Mouse (Mus musculus): ENCODE results near the gene Kif22. TPM values are rescaled to one million over a fixed set of nuclear protein-coding genes. Genes with fewer than 3 reads are reported as not detected.

Kif22 gene
- polyA plus RNA-seq, 2 experiments: 60.1 to 101 TPM

DNA sequence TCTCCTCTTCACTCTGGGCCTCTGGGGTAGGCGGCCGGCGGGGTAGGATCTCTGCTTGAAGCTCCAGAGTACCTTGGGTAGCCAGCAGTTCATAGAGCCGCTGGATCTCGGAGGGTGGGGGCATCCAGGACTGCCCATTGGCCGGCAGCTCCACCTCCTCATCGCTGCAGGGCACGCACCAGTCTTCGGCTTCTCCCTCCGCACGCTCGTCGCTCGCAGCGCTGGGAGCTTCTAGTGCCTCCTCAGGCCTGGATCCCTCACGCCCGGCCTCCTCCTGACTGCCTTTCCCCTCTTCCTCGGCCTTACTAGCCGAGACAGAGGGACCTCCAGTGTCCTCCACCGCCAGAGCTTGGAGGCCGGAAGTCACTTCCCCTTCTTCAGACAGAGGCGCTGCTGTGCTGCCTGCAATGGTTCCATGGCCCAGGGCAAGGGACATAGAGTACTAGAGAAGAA, 25.8 kb downstream of the Kif22 start:
- H3K4me1 ChIP-seq (replicated peaks; ENCODE audit: control insufficient read depth in 2 of 2, insufficient read depth in 2 of 2, low read length in 1 of 2): peaks cover 5 to 18% of the 10 kb centered on the region in 2 experiments; a peak in 3 of 4 replicates
- no peaks in the 10 kb centered on the region for H3K27me3 ChIP-seq (ENCODE audit: control insufficient read depth, insufficient read depth, low read length)
- H3K9me3 ChIP-seq (ENCODE audit: control insufficient read depth, low read length): no peaks in the 10 kb centered on the region
- H3K9ac ChIP-seq (replicated peaks): peak overlapping the region; percentile 83
- peak overlapping the region; percentile 80 to 93 for H3K4me3 ChIP-seq (ENCODE audit: insufficient read depth in 1 of 2, low read depth in 2 of 2, low read length in 2 of 2)
- H3K27ac ChIP-seq: peak overlapping the region; percentile 79
- WGBS (ENCODE audit: insufficient replicate concordance): under 1% methylated on average over 22 of the region's 22 CpGs
- peak overlapping the region; percentile 98 for H3K4me2 ChIP-seq (ENCODE audit: low read depth)
- TF ChIP-seq CTCF (IDR thresholded peaks at IDR 0.05; ENCODE audit: low read depth) (no peak), EP300 (IDR thresholded peaks at IDR 0.05; ENCODE audit: low read depth) (no peak)
- ATAC-seq (ENCODE audit: insufficient read depth) (peak; percentile 67), DNase-seq (ENCODE audit: low read depth in 3 of 3, low spot score in 3 of 3) (peak in 1 of 3 experiments; percentile 37)
- H3K36me3 ChIP-seq (replicated peaks; ENCODE audit: control insufficient read depth, insufficient read depth, low read depth): peaks cover 5% of the 10 kb centered on the region

DNA sequence TGATC, 26.0 kb downstream of the Kif22 start, which contains the start of gene Pagr1b:
Gene Pagr1b, minus strand, starts transcription at position 4 of the 5 bp plus-strand sequence.
- Histone ChIP-seq H3K36me3 (replicated peaks; ENCODE audit: control insufficient read depth, insufficient read depth, low read depth) (peaks cover 5% of the 10 kb centered on the region), H3K27me3 (ENCODE audit: control insufficient read depth, insufficient read depth, low read length) (no peaks in the 10 kb centered on the region), H3K27ac (peak within 1 kb of the TSS; percentile 79), H3K4me1 (replicated peaks; ENCODE audit: control insufficient read depth in 2 of 2, insufficient read depth in 2 of 2, low read length in 1 of 2) (peaks cover 5 to 15% of the 10 kb centered on the region in 2 experiments; a peak in 3 of 4 replicates), H3K9me3 (ENCODE audit: control insufficient read depth, low read length) (no peaks in the 10 kb centered on the region), H3K4me3 (ENCODE audit: insufficient read depth in 1 of 2, low read depth in 2 of 2, low read length in 2 of 2) (peak within 1 kb of the TSS; percentile 80 to 93), H3K4me2 (ENCODE audit: low read depth) (peak within 1 kb of the TSS; percentile 98), H3K9ac (replicated peaks) (peak within 1 kb of the TSS; percentile 83)
- TF ChIP-seq CTCF (IDR thresholded peaks at IDR 0.05; ENCODE audit: low read depth) (no peak), EP300 (IDR thresholded peaks at IDR 0.05; ENCODE audit: low read depth) (no peak)
- no peak for ATAC-seq (ENCODE audit: insufficient read depth)
- no peak for DNase-seq (ENCODE audit: low read depth in 3 of 3, low spot score in 3 of 3)

DNA sequence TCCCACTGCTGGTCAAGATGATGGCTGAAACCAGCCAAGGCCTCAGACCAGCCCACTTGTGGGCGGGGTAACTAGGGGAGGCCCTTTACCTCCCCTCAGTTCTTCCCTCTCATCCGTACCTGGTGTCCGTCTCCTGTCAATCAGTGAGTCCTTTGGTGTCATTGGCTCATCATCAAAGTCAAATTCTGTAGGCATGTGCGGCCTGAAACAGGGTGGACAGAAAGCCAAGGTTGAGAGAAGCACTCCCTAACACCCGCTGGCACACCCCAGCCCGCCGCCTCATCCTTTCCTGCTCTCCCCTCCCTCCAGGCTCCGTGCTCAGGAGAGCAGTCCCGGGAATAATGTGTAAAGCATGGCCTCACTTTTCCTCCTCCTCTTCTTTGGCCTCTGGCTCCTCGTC, 26.2 kb downstream of the Kif22 start:
- no peak for TF ChIP-seq CTCF (IDR thresholded peaks at IDR 0.05; ENCODE audit: low read depth)
- H3K4me2 ChIP-seq (ENCODE audit: low read depth): peak overlapping the region; percentile 98
- no peaks in the 10 kb centered on the region for H3K9me3 ChIP-seq (ENCODE audit: control insufficient read depth, low read length)
- WGBS (ENCODE audit: insufficient replicate concordance): 3% methylated on average over 10 of the region's 10 CpGs
- H3K36me3 ChIP-seq (replicated peaks; ENCODE audit: control insufficient read depth, insufficient read depth, low read depth): peaks cover 5% of the 10 kb centered on the region
- peaks cover 5 to 14% of the 10 kb centered on the region in 2 experiments; a peak in 3 of 4 replicates for H3K4me1 ChIP-seq (replicated peaks; ENCODE audit: control insufficient read depth in 2 of 2, insufficient read depth in 2 of 2, low read length in 1 of 2)
- H3K9ac ChIP-seq (replicated peaks): peak overlapping the region; percentile 83
- ATAC-seq (ENCODE audit: insufficient read depth) (peak; percentile 47), DNase-seq (ENCODE audit: low read depth in 3 of 3, low spot score in 3 of 3) (peak; percentile 56 to 65 (median 62))
- peak overlapping the region; percentile 80 to 93 for H3K4me3 ChIP-seq (ENCODE audit: insufficient read depth in 1 of 2, low read depth in 2 of 2, low read length in 2 of 2)
- H3K27ac ChIP-seq: peak overlapping the region; percentile 79
- no peaks in the 10 kb centered on the region for H3K27me3 ChIP-seq (ENCODE audit: control insufficient read depth, insufficient read depth, low read length)

DNA sequence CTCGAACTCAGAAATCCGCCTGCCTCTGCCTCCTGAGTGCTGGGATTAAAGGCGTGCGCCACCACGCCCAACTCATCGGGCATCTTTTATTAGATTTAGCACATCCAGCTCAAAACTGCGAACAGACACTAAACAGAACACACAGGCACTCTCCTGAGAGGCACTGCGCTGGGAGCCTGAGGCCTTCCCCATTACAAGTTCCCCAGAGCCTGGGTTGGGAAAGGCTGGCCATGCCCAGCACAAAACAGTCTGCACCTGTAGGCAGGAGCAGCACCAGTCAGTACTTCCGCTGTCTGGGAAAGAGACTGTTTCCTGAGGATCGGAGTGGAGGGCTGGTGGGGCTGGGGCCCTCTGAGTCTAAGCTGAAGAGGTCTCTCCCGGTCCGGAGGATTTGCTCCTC, 27.3 kb downstream of the Kif22 start:
- Histone ChIP-seq H3K27me3 (ENCODE audit: control insufficient read depth, insufficient read depth, low read length) (no peaks in the 10 kb centered on the region), H3K4me1 (replicated peaks; ENCODE audit: control insufficient read depth in 2 of 2, insufficient read depth in 2 of 2, low read length in 1 of 2) (peaks cover 5 to 14% of the 10 kb centered on the region in 2 experiments; a peak in 3 of 4 replicates), H3K27ac (no peak overlapping the region), H3K36me3 (replicated peaks; ENCODE audit: control insufficient read depth, insufficient read depth, low read depth) (peaks cover 5% of the 10 kb centered on the region), H3K9ac (replicated peaks) (no peak overlapping the region), H3K4me3 (ENCODE audit: insufficient read depth in 1 of 2, low read depth in 2 of 2, low read length in 2 of 2) (no peak overlapping the region), H3K4me2 (ENCODE audit: low read depth) (peak overlapping the region; percentile 75), H3K9me3 (ENCODE audit: control insufficient read depth, low read length) (no peaks in the 10 kb centered on the region)
- TF ChIP-seq CTCF (IDR thresholded peaks at IDR 0.05; ENCODE audit: low read depth) (no peak), EP300 (IDR thresholded peaks at IDR 0.05; ENCODE audit: low read depth) (no peak)
- 86% methylated on average over 12 of the region's 12 CpGs for WGBS (ENCODE audit: insufficient replicate concordance)
- no peak for ATAC-seq (ENCODE audit: insufficient read depth)
- DNase-seq (ENCODE audit: low read depth in 3 of 3, low spot score in 3 of 3): no peak

DNA sequence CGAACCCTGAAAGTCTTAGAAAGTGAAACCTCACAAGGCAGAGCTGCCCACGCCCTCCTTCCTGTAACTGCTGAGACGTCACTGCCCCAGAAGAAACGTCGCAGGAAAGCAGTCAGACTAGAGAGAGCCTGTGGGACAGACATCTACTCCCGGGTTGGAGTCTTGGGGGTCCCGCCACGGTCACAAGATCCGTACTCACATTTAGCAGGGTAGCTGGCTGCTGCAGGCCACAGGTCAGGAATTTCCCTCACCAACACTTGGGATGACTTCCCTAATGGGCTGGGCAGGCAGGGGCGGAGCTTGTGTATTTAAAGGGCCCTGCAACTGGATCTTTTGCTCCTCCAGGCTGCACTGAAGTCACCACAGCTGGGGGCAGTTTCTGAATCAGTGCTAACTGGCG, 28.0 kb downstream of the Kif22 start, which contains the start of gene Mvp:
Gene Mvp, minus strand, starts transcription at position 302 of the 400 bp plus-strand sequence.
- H3K4me1 ChIP-seq (replicated peaks; ENCODE audit: control insufficient read depth in 2 of 2, insufficient read depth in 2 of 2, low read length in 1 of 2): peaks cover 9 to 19% of the 10 kb centered on the region in 2 experiments
- ATAC-seq (ENCODE audit: insufficient read depth): no peak
- WGBS (ENCODE audit: insufficient replicate concordance): 19% methylated on average over 11 of the region's 11 CpGs

More for the DNA sequence above, 28.0 kb downstream of the Kif22 start, which contains the start of gene Mvp:
- no peaks in the 10 kb centered on the region for H3K27me3 ChIP-seq (ENCODE audit: control insufficient read depth, insufficient read depth, low read length)
- no peaks in the 10 kb centered on the region for H3K9me3 ChIP-seq (ENCODE audit: control insufficient read depth, low read length)
- TF ChIP-seq CTCF (IDR thresholded peaks at IDR 0.05; ENCODE audit: low read depth): no peak
- TF ChIP-seq EP300 (IDR thresholded peaks at IDR 0.05; ENCODE audit: low read depth): no peak
- peak within 1 kb of the TSS; percentile 98 for H3K4me2 ChIP-seq (ENCODE audit: low read depth)
- H3K9ac ChIP-seq (replicated peaks): peak within 1 kb of the TSS; percentile 48
- peak within 1 kb of the TSS; percentile 69 to 80 for H3K4me3 ChIP-seq (ENCODE audit: insufficient read depth in 1 of 2, low read depth in 2 of 2, low read length in 2 of 2)
- DNase-seq (ENCODE audit: low read depth in 3 of 3, low spot score in 3 of 3): peak in 2 of 3 experiments; percentile 37 to 53
- peak within 1 kb of the TSS; percentile 48 for H3K27ac ChIP-seq
- peaks cover 5% of the 10 kb centered on the region for H3K36me3 ChIP-seq (replicated peaks; ENCODE audit: control insufficient read depth, insufficient read depth, low read depth)

All from liver, embryonic 14.5 days (tissue).